Mouse (Mus musculus) megakaryocyte, embryonic 14.5 days (primary cell): Measurements from ENCODE around the gene Vmn1r88.

Source experiments
- FLI1 ChIP-seq: IDR thresholded peaks from 2 replicates; pipeline ENCODE4 v1.6.1; 2012; ENCODE audit warnings: low read length, inconsistent platforms, mixed read lengths
- GATA1 ChIP-seq: IDR thresholded peaks from 3 replicates; pipeline ENCODE4 v1.6.1; 2012; ENCODE audit warnings: mixed read lengths, low read length, inconsistent platforms, borderline replicate concordance

GRCm38 (mm10) chr7:13159268-13159667, at the start of gene Vmn1r88:
- TF ChIP-seq GATA1 (no peak), FLI1 (no peak)
